Mouse (Mus musculus) midbrain, embryonic 11.5 days (tissue): ENCODE measurements around the gene Gorasp1. TPM values are rescaled to one million over a fixed set of nuclear protein-coding genes. Genes with fewer than 3 reads are reported as not detected.

Experiments
- polyA plus RNA-seq: library from polyadenylated mRNA; unstranded; fragments of >200 nt; fragmentation: Nextera tagmentation; extraction: Ambion mirVana; gene quantifications from 2 replicates; pipeline ENCODE4 v1.2.1, GENCODE M21; 2014

The Gorasp1 gene
- polyA plus RNA-seq, 1 experiment from 2014 or later = 18.4 TPM

Other genes starting within 250 kb of the Gorasp1 start
- not detected in 2 replicates for gene Scn10a, start 218.2 kb downstream of the Gorasp1 start, polyA plus RNA-seq
- 0.23 TPM in 2 replicates for gene Scn11a, start 112.1 kb downstream of the Gorasp1 start, polyA plus RNA-seq
- gene Wdr48, start 42.7 kb downstream of the Gorasp1 start, polyA plus RNA-seq = 61.2 and 61.4 TPM in 2 replicates
- 0.10 and 0.20 TPM in 2 replicates for gene Ttc21a, start within 50 bp of the Gorasp1 start, polyA plus RNA-seq
- gene Csrnp1, start 47.1 kb upstream of the Gorasp1 start, polyA plus RNA-seq = 0.34 and 0.67 TPM in 2 replicates
- not detected in 2 replicates for gene Xirp1, start 86.0 kb upstream of the Gorasp1 start, polyA plus RNA-seq
- 2.9 and 4.3 TPM in 2 replicates for gene Cx3cr1, start 132.3 kb upstream of the Gorasp1 start, polyA plus RNA-seq
- gene Ccr8, start 154.5 kb upstream of the Gorasp1 start, polyA plus RNA-seq = not detected in 2 replicates
- gene Slc25a38, start 172.8 kb upstream of the Gorasp1 start, polyA plus RNA-seq = 33.9 and 36.7 TPM in 2 replicates
- gene Rpsa, start 190.1 kb upstream of the Gorasp1 start, polyA plus RNA-seq = 1,378 and 1,482 TPM in 2 replicates
- 0.26 and 0.82 TPM in 2 replicates for gene Mobp, start 212.1 kb upstream of the Gorasp1 start, polyA plus RNA-seq